Mouse (Mus musculus) large intestine, adult 2 months (tissue): ENCODE results near the gene Dmac2. TPM values are rescaled to one million over a fixed set of nuclear protein-coding genes. Genes with fewer than 3 reads are reported as not detected.

Experiments used
- DNase-seq: peaks from one replicate; pipeline ENCODE4 v3.0.0-alpha.2; 2012; ENCODE audit warnings: low read depth, low spot score
- WGBS: fragments of 180-500 bp; shearing (Covaris S2); methylation state at CpG from one replicate; pipeline ENCODE4 v1.1.7; 2018; 5-methylcytosine and 5-hydroxymethylcytosine counted together
- polyA plus RNA-seq: library from polyadenylated mRNA; depleted of rRNA; stranded (reverse); fragments of >200 nt; gene quantifications from 2 replicates; pipeline ENCODE4 v1.2.3, GENCODE M21; 2012

The Dmac2 gene
- polyA plus RNA-seq, 1 experiment = 50.9 TPM

DNA sequence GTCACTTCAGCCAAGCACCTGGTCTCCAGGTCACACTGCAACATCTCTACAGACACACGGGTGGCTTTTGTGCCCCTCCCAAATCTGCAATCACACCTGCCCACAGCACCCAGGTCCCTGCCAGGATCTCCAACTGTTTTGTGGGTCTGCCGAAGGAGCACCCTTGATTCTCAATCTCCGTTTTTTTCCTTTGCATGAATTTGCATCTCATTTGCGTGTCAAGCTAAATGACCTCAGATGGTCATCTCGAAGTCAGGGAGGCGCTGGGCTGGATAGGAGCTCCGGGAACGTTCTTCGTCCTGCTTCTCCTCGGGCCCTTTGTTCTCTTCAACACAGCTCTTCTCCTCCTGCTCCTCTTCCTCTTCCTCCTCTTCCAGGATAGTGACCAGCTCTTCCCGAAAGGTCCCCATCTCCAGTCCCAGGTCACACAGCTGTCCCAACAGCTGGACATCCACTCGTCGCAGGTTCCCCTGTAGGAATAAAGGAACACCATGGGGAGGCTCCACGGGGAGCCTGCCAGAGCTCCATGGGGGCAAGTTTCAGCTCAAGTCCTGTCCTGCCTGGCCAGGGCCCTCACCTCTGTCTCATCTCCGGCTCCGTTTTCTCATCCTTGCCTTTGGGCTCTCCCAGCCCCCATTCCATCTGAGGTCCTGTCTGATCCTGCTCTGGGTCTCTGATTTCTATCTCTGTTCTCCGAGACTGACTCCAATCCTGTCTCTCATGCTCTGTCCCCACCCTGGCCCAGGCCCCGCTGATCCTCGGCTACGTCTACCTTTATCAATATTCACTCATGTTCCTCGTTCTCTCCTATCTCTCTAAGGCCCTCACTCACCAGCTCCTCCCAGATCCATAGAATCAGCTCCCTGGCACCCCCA is 4.1 kb upstream of the Dmac2 start:
- no peak for DNase-seq
- WGBS = 77% methylated on average over 21 of the region's 21 CpGs

DNA sequence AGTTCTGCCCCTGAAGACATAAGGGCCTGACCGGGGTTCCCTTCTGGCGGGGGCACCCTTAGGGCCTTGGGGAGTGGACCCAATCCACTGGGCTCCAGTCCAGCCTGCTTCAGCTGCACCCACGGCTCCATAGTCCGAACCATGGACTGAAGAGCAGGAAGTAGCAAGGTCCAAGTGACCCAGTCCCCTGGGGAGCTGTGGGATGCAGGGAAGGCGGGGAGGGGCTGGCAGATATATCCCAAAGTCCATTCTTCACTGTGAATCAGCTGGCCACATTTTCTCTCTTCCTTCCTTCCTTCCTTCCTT is 3.6 kb upstream of the Dmac2 start, which contains the start of gene Erich4:
Gene Erich4, minus strand, starts transcription at position 187 of the 306 bp plus-strand sequence.
- DNase-seq = no peak
- 26% methylated on average over 5 of the region's 5 CpGs for WGBS

DNA sequence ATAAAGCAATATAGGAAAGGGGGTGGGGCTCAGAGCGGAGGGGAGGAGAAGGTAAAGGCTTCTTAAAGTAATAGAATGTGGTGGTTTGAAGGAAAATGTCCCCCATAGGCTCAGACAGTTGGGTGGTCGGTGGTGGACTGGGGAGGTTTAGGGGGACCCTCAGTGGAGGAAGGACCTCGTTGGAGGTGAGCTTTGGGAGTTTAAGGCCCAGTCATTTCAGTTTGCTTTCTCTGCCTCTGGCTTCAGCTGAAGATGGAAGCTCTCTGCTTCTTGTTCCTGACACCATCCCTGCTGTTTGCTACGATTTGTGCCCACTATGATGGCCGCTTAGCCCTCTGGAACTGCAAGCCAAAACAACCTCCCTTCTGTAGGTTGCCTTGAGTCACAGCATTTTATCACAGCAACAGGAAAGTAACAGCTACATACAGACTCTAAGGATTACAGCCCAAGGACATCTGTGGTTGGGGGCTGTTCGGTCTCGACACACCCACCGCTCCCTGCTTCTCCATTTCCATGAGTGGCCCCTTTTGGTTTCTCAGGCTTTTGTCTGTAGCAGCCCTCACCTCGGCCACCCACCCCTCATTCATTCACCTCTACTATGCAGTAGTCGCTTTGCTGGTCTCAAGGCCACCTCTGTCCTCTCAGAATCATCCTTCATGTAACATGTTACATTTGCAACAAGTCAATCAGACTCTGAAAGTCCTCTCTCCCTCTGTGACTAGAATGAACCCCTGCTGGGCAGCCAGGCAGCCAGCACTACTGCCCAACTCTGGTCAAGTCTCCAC is 1.6 kb upstream of the Dmac2 start:
- WGBS = 78% methylated on average over 10 of the region's 10 CpGs
- DNase-seq = no peak

DNA sequence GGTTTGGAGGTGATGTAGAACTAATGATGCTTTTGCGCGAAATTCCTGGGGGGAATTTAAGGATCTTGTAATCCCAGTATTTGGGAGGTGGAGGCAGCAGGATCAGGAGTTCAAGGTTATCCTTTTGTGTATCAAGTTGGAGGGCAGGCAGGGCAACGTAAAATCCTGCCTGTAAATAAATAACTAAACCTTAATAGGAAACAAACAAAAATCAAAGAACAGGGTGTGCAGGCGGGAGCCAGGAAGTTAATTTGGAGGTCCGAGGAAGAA is 443 bp downstream of the Dmac2 start:
- DNase-seq = no peak
- 10% methylated on average over 5 of the region's 5 CpGs for WGBS

- 90% methylated on average over 5 of the region's 5 CpGs for WGBS
- no peak for DNase-seq
Measured at GRCm38 (mm10) chr7:25620101-25620500, 887 bp downstream of the Dmac2 start.

GRCm38 (mm10) chr7:25620751-25621150 is 1.5 kb downstream of the Dmac2 start:
- WGBS = 90% methylated on average over 11 of the region's 11 CpGs
- DNase-seq = no peak

GRCm38 (mm10) chr7:25623857-25624370 is 4.7 kb downstream of the Dmac2 start:
- no peak for DNase-seq
- WGBS = 89% methylated on average over 11 of the region's 11 CpGs

DNA sequence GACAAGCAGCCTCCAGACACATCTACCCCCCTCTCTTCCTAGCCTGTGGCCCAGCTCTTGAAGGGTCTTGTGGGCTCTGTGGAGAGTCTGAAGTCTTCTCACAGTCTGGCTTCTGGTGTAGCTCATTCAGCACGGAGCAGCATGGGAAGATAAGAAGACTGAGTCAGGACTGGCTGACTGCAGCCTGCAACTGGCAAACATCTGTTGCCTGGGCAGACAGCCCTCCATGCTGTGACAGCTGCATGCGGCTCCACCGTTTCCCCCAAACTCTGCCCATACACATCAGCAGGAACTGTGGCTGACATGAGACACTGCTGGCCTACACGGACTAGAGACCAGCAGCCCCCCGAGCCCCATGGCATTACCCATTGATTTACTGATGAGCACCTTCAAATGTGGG is 5.6 kb downstream of the Dmac2 start:
- 79% methylated on average over 5 of the region's 5 CpGs for WGBS
- no peak for DNase-seq

- DNase-seq = no peak
- 77% methylated on average over 10 of the region's 10 CpGs for WGBS
Measured at GRCm38 (mm10) chr7:25625594-25626250, 6.5 kb downstream of the Dmac2 start.

DNA sequence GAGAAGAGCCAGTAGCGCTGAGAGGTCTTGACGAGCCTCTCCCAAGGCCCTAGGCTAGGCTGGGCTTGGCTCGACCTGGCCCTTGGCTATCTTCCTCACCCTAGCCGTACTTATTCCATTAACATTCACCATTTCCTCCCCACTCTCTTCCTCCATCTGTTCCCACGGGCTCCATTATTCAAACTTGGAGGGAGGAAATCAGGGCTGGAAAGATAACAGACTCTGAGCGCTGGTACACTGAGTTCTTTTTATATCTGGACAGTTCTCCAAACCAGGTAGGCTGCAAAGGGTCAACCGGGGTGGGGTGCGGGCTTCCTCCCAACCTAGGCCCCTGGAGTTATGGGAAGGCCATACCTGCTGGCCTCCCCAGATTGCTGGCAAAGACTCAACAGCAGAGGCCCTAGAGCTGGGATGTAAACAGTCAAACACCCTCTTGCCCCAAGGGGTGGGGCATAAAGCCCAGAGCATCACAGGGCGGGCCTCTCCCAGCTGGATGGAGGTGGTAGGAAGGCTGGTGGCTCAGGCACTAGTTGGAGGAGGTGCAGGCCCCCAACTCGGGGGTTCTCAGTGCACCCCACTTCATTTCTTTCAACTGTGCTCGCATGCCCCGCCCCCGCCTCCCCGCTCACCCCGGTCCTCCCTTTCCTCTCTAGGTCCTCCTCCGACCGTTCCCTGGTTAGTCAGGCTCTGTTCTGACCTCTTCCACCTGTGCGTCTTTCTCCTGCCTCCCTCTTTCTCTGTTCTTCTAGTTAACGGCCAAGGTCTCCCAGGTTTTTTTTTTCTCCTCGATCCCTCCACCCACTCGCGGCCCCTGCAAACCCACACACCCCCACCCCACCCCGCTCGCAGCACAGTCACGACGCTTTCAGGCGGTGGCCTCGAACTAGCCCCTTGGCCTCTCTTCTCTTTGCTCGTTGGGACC is 7.6 kb downstream of the Dmac2 start, which contains the start of gene B3gnt8:
Gene B3gnt8, plus strand, starts transcription at position 146 of the 922 bp plus-strand sequence.
- whole genome bisulfite sequencing = 6% methylated on average over 29 of the region's 29 CpGs
- DNase-seq = no peak

DNA sequence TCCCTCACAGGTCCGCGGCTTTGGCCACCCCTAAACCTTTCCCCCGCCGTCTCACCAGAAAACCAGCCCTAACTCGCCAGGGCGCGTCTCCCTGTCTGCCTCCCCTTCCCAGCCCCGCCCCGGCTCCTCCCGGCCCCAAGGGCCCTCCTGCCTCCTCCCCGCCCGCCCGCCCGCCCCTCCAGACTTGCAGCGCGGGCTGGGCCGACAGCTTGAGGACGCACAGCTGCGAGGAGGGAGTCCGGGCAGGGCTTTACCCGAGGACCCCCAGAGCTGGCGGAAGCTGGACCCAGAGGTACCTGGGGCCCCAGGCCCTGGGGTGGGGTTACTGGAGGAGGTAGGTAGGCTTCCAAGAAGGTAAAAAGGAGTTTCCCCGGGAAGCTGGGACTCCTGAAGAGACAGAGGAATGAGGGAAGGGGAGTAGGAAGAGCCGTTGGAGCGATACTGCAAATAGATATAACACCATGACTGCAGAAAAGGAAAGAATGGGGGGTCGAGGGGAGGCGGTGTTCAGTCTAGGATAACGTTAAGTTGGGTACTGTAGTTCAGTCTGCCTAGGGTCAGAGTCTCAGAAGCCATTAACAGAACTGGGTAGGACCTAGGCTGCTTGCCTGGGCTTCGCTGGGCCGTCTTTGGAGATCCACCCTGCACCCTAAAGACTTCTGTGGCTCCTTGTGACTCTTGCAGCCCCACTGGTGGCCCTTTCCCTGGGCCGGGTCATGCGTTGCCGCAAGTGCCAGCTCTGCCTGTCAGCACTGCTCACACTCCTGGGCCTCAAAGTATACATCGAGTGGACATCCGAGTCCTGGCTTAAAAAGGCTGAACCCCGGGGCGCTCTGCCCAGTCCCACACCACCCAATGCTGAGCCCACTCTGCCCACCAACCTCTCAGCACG is 8.5 kb downstream of the Dmac2 start:
- no peak for DNase-seq

GRCm38 (mm10) chr7:25628323-25628620 is 9.1 kb downstream of the Dmac2 start:
- WGBS = 71% methylated on average over 8 of the region's 8 CpGs
- no peak for DNase-seq

More for the DNA sequence above, 8.5 kb downstream of the Dmac2 start:
- WGBS = 15% methylated on average over 38 of the region's 38 CpGs

GRCm38 (mm10) chr7:25632679-25633078 is 13.5 kb downstream of the Dmac2 start:
- 81% methylated on average over 5 of the region's 5 CpGs for WGBS
- DNase-seq = no peak

DNA sequence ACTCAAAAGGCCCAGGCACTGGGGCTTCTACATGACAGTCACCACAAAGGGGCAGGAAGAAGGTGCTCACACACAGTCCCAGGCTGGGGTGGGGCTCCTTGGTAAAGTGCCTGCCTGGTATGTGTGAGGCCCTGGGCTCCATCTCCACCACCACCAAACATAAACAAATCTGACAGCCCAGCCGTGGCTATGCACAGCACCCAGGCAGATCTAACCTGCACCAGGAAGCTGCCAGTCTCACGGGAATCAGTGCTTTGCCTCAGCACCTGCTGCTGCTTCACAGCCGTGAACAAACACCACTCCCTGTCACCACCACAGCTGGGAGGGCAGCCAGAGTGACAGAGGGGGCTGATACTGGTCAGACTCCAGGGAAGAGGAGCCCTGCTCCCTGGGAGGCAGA is 17.2 kb downstream of the Dmac2 start:
- WGBS = 11% methylated on average over 3 of the region's 3 CpGs
- DNase-seq = no peak

GRCm38 (mm10) chr7:25637099-25637498 is 17.9 kb downstream of the Dmac2 start:
- no peak for DNase-seq
- WGBS = 92% methylated on average over 5 of the region's 5 CpGs

- WGBS = 96% methylated on average over 4 of the region's 4 CpGs
Measured at GRCm38 (mm10) chr7:25639754-25640153, 20.5 kb downstream of the Dmac2 start.

DNA sequence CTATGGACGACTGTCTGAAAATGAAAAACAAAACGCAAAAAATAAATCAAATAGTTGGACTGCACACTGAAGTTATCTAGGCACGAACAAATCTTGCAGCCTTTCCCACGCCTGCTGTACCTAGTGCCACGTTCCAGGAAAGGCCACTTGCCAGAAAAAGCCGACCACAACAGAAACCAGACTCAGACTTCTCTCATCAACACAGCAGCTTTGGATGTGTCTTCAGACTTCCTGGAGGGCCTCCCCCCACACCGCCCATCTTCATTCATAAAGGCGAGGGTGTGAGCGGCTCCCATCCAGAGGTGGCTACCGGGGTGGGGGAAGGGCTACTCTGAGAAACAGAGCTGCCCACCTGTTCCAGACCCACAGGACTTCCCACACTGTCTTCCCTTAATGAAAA is 24.9 kb downstream of the Dmac2 start:
- DNase-seq = no peak
- WGBS = 81% methylated on average over 10 of the region's 10 CpGs

More at GRCm38 (mm10) chr7:25639754-25640153, 20.5 kb downstream of the Dmac2 start:
- DNase-seq = no peak

DNA sequence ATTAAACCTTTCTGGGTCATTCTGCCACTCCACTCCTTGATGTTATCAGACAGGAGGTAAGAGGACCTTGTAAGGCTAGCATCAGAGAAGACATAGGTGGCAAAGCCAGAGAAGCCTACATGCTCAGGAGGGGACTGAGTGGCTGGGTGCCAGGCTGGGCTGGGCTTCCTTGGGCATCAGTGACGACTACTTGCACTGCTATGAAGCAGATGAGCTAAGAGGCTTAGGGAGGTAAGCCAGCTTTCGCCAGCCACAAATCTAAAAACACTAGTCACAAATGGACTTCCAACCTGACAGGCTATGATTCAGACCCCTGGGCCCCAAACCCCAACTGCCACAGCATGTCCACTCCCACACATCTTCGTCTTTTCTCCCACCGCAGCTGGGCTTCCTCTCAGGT is 25.4 kb downstream of the Dmac2 start:
- 86% methylated on average over 4 of the region's 4 CpGs for WGBS
- DNase-seq = no peak
